Mouse (Mus musculus) CD8-positive naive resting alpha-beta T cell, adult 2 months (primary cell): ENCODE measurements around the gene Pdik1l.

ENCODE experiments used
- DNase-seq, 2 experiments: peaks; one replicate each; pipeline ENCODE4 v3.0.0; 2022; ENCODE audit warnings: low read depth in 2 of 2, low spot score in 2 of 2

The Pdik1l gene

GRCm38 (mm10) chr4:134287575-134288025 lies at the start of gene Pdik1l:
Pdik1l (minus strand) TSS chr4:134287895.
- DNase-seq: peak; percentile 68 to 76

DNA sequence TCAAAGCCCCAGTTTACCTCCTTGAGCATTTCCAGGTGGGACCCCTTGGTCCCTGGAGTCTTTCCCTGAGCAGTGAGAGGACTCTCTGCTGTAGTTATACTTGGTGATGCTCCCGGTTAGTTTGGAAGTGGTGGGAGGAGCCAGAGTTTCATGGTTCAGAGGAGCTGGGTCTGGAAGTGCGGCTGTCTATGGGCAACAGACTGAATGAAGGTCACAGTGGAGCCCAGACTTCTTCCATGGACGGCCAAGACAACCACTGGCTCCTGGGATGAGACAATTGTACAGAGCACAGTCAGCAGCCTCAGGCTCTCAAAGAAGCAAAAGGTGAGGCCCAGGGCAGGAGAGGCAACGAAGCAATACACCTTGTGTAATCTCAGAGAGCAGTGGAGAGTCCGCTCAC lies 42.6 kb upstream of the Pdik1l start:
- DNase-seq: no peak

DNA sequence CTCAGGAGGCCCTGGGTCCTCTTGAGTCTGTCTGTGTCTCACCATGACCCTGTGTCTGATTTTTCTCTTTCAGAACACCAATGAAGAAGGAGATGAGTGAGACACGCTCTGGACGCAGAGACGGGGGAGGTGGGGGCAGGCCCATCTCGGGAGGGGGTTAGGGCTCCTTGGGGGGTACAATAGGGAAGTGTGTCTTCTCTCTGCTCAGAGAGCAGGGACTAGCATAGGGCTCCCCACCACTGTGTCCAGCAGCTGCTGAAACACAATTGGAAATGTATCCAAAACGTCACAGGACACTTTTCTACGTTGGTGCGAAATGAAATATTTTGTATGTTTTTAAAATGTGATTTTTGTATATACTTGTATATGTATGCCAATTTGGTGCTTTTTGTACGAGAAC lies 41.1 kb upstream of the Pdik1l start:
- no peak for DNase-seq

DNA sequence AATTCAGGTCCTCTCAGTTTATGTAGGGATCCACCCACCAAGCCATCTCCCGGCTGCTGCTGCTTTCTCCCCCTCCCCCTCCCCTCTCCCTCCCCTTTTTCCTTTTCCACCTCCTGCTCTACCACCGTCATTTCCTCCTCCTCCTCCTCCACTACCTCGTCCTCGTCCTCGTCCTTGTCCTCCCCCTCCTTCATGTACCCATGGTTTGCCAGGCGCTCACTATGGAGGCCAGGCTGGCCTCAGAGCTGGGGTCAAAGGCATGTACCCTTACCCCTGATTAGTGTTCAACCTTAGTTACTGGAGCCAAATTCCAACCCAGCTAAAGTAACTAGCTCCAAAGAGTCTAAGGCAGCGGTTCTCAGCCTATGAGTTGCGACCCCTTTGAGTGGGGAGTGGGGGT lies 40.5 kb upstream of the Pdik1l start:
- DNase-seq: no peak

GRCm38 (mm10) chr4:134326859-134327530 lies 39.3 kb upstream of the Pdik1l start:
- DNase-seq: no peak

DNA sequence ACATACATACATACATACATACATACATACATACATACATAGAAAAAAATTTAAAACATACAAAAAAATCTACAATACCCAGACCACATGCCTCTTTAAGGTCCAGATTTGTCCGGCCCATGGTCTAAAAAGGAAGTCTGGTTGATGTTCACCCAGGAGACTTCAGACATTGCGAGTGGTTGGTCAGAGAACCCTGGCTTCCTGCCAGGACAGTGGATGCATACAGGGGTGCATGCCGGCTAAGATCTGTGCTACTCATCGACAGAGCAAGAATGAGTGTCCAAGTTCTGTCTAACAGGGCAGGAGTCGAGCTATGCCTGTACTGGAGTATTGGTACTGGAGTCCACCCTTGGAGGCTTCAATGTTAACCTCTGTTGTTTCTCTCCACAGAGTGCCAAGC lies 37.0 kb upstream of the Pdik1l start:
- no peak for DNase-seq

GRCm38 (mm10) chr4:134321524-134321923 lies 33.8 kb upstream of the Pdik1l start:
- DNase-seq: no peak

DNA sequence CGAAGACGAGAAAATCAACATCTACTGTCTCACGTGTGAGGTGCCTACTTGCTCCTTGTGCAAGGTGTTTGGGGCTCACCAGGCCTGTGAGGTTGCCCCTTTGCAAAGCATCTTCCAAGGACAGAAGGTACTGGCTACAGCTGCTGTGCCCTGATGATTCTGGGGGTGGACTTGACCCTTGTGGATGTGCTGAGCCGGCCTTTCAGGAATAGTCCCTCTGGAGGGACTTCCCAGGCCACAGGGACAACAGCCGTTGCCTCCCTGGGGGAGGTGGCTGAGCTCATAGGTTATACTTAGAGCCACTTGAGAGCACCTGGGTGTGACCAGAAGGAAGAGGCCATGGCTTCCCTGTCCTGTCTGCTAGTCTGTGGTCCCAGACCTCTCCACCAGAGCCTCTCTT lies 32.0 kb upstream of the Pdik1l start:
- no peak for DNase-seq

GRCm38 (mm10) chr4:134319074-134319473 lies 31.4 kb upstream of the Pdik1l start:
- no peak for DNase-seq

DNA sequence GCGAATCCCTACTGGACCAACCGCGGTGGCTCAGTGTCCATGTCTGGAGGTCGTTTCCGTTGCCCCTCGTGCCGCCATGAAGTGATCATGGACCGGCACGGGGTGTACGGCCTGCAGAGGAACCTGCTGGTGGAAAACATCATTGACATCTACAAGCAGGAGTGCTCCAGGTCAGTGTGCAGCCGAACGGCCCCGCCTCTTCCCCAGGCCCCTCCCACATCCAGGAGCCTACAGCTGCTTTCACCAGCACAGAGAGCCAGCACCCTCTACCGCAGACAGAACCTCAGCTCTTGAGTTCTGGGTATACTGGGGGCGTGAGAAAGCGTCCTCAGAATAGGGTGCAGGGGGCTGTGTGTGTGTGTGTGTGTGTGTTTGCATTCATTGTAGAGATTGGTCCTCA lies 28.7 kb upstream of the Pdik1l start:
- DNase-seq: no peak

DNA sequence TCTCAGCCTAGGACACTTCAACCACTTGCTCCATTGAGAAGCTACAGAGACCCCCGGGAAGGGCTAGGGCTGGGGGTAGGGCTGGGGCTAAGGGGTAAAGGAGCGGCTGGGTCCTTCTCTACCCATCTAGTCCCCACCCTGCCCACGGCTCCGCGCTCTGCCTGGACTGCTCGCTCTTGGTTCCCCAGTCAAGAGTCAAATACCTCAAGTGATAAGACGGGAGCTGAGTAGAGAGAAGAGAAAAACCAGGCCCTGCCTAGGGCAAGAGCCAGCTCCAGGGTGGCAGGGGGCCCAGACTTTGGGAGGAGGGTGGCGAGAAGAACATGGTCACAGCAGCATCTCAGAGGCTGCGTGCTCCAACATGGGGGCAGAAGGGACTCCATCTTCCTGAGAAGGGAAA lies 27.8 kb upstream of the Pdik1l start:
- no peak for DNase-seq

- no peak for DNase-seq
Measured at GRCm38 (mm10) chr4:134314876-134315275, 27.2 kb upstream of the Pdik1l start, which contains the start of gene Trim63. Trim63 (plus strand) TSS chr4:134315120.

- no peak for DNase-seq
Measured at GRCm38 (mm10) chr4:134314081-134314655, 26.5 kb upstream of the Pdik1l start.

GRCm38 (mm10) chr4:134312901-134313300 lies 25.2 kb upstream of the Pdik1l start:
- no peak for DNase-seq

- no peak for DNase-seq
Measured at GRCm38 (mm10) chr4:134312341-134312740, 24.6 kb upstream of the Pdik1l start.

- DNase-seq: no peak
Measured at GRCm38 (mm10) chr4:134311784-134312183, 24.1 kb upstream of the Pdik1l start.

GRCm38 (mm10) chr4:134310656-134311055 lies 23.0 kb upstream of the Pdik1l start:
- no peak for DNase-seq

- no peak for DNase-seq
Measured at GRCm38 (mm10) chr4:134310106-134310505, 22.4 kb upstream of the Pdik1l start.

- no peak for DNase-seq
Measured at GRCm38 (mm10) chr4:134307367-134308072, 19.8 kb upstream of the Pdik1l start.

DNA sequence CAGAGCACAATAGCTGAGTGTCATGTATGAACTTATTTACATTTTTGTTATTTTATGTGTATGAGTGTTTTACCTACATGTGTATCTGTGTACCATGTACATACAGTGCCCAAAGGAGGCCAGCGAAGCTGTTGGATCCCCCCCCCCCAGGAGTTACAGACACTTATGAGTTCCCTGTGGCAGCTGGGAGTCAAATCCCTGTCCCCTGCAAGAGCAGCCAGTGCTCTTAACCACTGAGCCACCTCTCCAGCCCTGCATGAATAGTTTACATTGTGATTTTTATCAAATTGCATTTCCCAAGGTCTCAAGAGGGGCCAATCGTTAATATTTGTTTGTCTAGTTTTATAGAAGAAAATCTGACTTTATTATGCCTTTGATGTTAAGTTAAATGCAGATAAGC lies 19.3 kb upstream of the Pdik1l start:
- DNase-seq: no peak

- no peak for DNase-seq
Measured at GRCm38 (mm10) chr4:134302084-134302483, 14.4 kb upstream of the Pdik1l start.

GRCm38 (mm10) chr4:134300316-134300715 lies 12.6 kb upstream of the Pdik1l start:
- no peak for DNase-seq

DNA sequence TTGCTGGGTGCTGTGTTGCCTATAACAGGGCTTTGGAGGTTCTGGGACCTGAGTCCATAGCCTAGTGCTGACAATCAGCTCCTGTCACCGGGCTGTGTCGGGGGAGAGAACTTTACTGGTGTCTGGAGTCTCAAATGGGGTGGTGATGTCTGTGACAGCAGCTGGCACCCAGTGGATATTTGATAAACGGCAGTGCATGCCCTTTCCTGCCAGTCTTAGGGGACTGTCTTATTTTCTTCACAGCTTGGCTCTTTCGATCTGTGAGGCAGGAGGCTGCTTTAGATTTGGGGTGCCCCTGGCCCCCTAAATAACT lies 11.8 kb upstream of the Pdik1l start:
- DNase-seq: no peak
